Mouse (Mus musculus): Measurements from ENCODE around the gene Sv2c. TPM values are rescaled to one million over a fixed set of nuclear protein-coding genes. Genes with fewer than 3 reads are reported as not detected.

The Sv2c gene
- polyA plus RNA-seq, 1 experiment: 0.48 TPM

DNA sequence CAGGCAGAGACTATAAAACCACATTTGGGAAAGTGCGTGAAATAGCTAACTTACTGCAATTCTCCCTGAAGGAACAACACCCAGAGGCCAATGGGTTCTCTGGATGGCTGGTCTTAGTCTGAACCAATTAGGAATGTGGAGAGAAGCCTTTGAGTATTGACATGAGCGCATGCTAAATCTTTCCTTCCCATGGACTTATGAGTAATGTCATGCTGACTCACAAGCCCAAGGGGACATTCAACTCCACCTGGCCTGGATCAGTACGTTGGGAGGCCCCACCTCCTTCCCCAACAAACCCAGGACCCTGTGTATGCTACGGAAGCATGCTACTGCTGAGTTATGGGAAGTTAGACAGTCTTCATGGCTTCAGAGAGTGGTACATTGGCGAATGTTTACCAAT lies 177.2 kb downstream of the Sv2c start:
- Histone ChIP-seq H3K4me1 (ENCODE audit: control insufficient read depth, insufficient read depth, low read length) (no peaks in the 10 kb centered on the region), H3K4me3 (ENCODE audit: insufficient read depth, low read depth, low read length) (no peak overlapping the region), H3K36me3 (ENCODE audit: control insufficient read depth, insufficient read depth, low read length) (no peaks in the 10 kb centered on the region), H3K27me3 (replicated peaks; ENCODE audit: control insufficient read depth, insufficient read depth, low read length) (no peaks in the 10 kb centered on the region), H3K27ac (ENCODE audit: insufficient read depth, low read depth, low read length) (no peak overlapping the region)
- 89% methylated on average over 5 of the region's 5 CpGs for WGBS
- TF ChIP-seq POLR2A (IDR thresholded peaks at IDR 0.05; ENCODE audit: low read depth, low read length) (no peak), CTCF (conservative IDR thresholded peaks at IDR 0.05; ENCODE audit: insufficient read depth, insufficient read length, low read depth, low read length) (no peak)
- no peak for DNase-seq

DNA sequence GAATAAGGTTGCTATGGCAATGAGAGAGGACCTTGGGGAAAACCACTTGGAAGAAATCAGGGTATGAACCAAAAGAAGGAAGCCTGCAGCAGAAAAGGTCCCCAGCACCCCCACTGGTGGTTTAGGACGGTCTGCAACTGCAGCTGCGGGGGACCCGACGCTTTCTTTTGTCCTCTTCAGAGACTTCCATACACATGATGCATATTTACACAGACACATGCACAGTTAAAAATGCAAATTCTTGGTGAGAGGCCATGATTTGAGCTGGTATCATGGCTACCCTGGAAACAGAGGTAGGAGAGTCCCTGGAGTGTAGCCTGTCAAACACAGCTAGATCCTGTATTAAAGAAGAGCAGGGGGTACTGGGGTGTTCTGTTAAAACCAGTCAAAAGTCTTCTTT lies 178.7 kb downstream of the Sv2c start:
- no peaks in the 10 kb centered on the region for H3K36me3 ChIP-seq (ENCODE audit: control insufficient read depth, insufficient read depth, low read length)
- WGBS: 87% methylated on average over 4 of the region's 4 CpGs
- H3K4me1 ChIP-seq (ENCODE audit: control insufficient read depth, insufficient read depth, low read length): no peaks in the 10 kb centered on the region
- H3K27ac ChIP-seq (ENCODE audit: insufficient read depth, low read depth, low read length): no peak overlapping the region
- H3K4me3 ChIP-seq (ENCODE audit: insufficient read depth, low read depth, low read length): no peak overlapping the region
- no peaks in the 10 kb centered on the region for H3K27me3 ChIP-seq (replicated peaks; ENCODE audit: control insufficient read depth, insufficient read depth, low read length)
- no peak for TF ChIP-seq POLR2A (IDR thresholded peaks at IDR 0.05; ENCODE audit: low read depth, low read length)
- no peak for TF ChIP-seq CTCF (conservative IDR thresholded peaks at IDR 0.05; ENCODE audit: insufficient read depth, insufficient read length, low read depth, low read length)
- DNase-seq: no peak

DNA sequence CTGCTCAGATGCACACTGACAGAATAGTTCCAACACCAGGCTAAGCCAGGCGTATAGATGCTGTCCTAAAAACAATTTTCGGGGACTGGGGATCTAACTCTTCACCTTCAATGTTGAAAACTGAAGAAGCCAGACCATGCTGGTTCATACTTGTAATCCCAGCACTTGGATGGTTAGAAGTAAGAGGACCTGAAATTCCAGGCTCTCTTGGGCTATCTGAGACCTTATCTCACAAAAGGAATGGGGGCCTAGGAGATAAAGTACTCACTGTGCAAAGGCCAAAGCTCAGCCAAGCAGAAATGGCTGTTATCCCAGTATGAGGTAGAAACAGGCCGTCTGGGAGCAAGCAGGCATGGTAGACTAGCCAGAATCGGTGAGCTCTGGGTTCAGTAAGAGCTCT lies 180.1 kb downstream of the Sv2c start:
- Histone ChIP-seq H3K27ac (ENCODE audit: insufficient read depth, low read depth, low read length) (no peak overlapping the region), H3K27me3 (replicated peaks; ENCODE audit: control insufficient read depth, insufficient read depth, low read length) (no peaks in the 10 kb centered on the region), H3K4me1 (ENCODE audit: control insufficient read depth, insufficient read depth, low read length) (no peaks in the 10 kb centered on the region), H3K36me3 (ENCODE audit: control insufficient read depth, insufficient read depth, low read length) (no peaks in the 10 kb centered on the region), H3K4me3 (ENCODE audit: insufficient read depth, low read depth, low read length) (no peak overlapping the region)
- no peak for DNase-seq
- TF ChIP-seq POLR2A (IDR thresholded peaks at IDR 0.05; ENCODE audit: low read depth, low read length) (no peak), CTCF (conservative IDR thresholded peaks at IDR 0.05; ENCODE audit: insufficient read depth, insufficient read length, low read depth, low read length) (no peak)
- 81% methylated on average over 4 of the region's 4 CpGs for WGBS

DNA sequence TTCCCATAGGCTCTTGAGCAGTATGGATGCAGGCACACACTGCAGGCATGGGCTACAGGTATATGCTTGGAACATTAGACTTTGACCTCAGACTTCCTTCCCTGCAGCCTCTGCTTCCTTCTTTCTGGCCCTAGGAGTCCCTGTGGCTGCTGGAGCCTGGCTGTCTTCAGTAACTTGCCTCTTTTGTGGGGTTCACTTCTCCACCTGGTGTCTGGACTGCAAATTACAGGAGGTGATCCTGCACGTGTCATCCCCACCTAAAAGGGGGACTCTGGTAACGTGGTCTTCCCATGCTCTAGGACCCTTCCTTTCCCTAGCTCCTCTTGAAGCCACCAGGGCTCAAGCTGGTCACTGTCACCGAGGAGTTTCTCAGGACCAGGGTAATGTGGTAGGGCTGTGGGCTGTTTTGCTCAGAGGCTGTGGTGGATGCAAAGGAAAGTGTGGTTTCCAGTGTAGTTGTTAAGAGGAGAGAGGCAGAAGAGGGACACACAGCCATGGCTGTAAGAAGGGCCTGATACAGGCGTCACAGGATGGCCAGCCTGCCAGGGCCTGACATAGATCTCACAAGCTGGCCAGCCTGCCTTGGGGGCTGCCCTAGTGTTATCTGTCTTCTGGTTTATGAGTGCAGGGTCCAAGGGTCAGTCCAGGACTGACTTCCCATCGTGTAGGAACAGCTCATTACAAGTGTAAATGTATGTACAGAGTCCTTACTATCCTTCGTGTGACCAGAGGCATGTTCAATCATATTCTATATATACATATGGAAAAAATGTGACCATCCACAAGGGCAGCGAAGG lies 181.1 kb downstream of the Sv2c start:
- no peak overlapping the region for H3K27ac ChIP-seq (ENCODE audit: insufficient read depth, low read depth, low read length)
- H3K4me1 ChIP-seq (ENCODE audit: control insufficient read depth, insufficient read depth, low read length): no peaks in the 10 kb centered on the region
- H3K4me3 ChIP-seq (ENCODE audit: insufficient read depth, low read depth, low read length): no peak overlapping the region
- WGBS: 58% methylated on average over 7 of the region's 7 CpGs
- TF ChIP-seq CTCF (conservative IDR thresholded peaks at IDR 0.05; ENCODE audit: insufficient read depth, insufficient read length, low read depth, low read length) (peak; percentile 65), POLR2A (IDR thresholded peaks at IDR 0.05; ENCODE audit: low read depth, low read length) (no peak)
- peak; percentile 55 for DNase-seq
- H3K36me3 ChIP-seq (ENCODE audit: control insufficient read depth, insufficient read depth, low read length): no peaks in the 10 kb centered on the region
- no peaks in the 10 kb centered on the region for H3K27me3 ChIP-seq (replicated peaks; ENCODE audit: control insufficient read depth, insufficient read depth, low read length)

DNA sequence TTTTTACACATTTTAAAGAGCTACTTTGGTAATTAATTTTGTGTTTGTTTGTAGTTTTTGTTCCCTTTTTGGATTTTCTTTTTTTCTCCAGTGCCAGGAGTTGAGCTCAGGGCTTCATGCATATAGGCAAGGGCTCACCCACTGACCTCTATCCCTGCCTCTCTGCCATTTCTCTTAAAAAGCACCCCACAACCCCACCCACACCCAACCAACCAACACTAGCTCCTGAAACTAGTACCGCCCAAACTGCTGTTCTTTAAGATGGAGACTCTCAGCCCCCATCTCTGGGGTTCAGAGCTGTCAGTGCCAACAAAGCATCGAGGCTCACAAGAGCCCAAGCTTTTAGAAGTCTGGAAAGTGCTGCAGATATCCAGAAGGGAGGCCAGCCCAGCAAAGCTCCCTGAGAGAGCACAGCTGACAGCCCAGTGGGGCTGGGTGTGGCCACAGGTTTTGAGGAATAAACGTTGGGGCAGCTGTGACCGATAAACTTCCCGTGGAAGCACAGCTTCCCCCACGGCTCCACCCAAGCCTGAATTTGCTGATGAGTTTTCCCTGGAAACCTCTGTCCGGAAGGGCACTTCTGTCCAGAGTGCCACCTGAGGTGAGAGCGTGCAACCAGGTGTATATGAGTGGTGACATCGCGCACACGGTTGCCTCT lies 181.8 kb downstream of the Sv2c start:
- H3K4me3 ChIP-seq (ENCODE audit: insufficient read depth, low read depth, low read length): no peak overlapping the region
- no peaks in the 10 kb centered on the region for H3K4me1 ChIP-seq (ENCODE audit: control insufficient read depth, insufficient read depth, low read length)
- WGBS: 67% methylated on average over 11 of the region's 11 CpGs
- DNase-seq: no peak
- no peaks in the 10 kb centered on the region for H3K36me3 ChIP-seq (ENCODE audit: control insufficient read depth, insufficient read depth, low read length)
- TF ChIP-seq POLR2A (IDR thresholded peaks at IDR 0.05; ENCODE audit: low read depth, low read length) (no peak), CTCF (conservative IDR thresholded peaks at IDR 0.05; ENCODE audit: insufficient read depth, insufficient read length, low read depth, low read length) (no peak)
- no peak overlapping the region for H3K27ac ChIP-seq (ENCODE audit: insufficient read depth, low read depth, low read length)
- H3K27me3 ChIP-seq (replicated peaks; ENCODE audit: control insufficient read depth, insufficient read depth, low read length): no peaks in the 10 kb centered on the region

GRCm38 (mm10) chr13:95949356-95949755 lies 183.0 kb downstream of the Sv2c start:
- Histone ChIP-seq H3K27me3 (replicated peaks; ENCODE audit: control insufficient read depth, insufficient read depth, low read length) (no peaks in the 10 kb centered on the region), H3K36me3 (ENCODE audit: control insufficient read depth, insufficient read depth, low read length) (no peaks in the 10 kb centered on the region), H3K27ac (ENCODE audit: insufficient read depth, low read depth, low read length) (no peak overlapping the region), H3K4me3 (ENCODE audit: insufficient read depth, low read depth, low read length) (no peak overlapping the region), H3K4me1 (ENCODE audit: control insufficient read depth, insufficient read depth, low read length) (no peaks in the 10 kb centered on the region)
- DNase-seq: no peak
- 59% methylated on average over 4 of the region's 4 CpGs for WGBS
- TF ChIP-seq CTCF (conservative IDR thresholded peaks at IDR 0.05; ENCODE audit: insufficient read depth, insufficient read length, low read depth, low read length): no peak
- no peak for TF ChIP-seq POLR2A (IDR thresholded peaks at IDR 0.05; ENCODE audit: low read depth, low read length)

DNA sequence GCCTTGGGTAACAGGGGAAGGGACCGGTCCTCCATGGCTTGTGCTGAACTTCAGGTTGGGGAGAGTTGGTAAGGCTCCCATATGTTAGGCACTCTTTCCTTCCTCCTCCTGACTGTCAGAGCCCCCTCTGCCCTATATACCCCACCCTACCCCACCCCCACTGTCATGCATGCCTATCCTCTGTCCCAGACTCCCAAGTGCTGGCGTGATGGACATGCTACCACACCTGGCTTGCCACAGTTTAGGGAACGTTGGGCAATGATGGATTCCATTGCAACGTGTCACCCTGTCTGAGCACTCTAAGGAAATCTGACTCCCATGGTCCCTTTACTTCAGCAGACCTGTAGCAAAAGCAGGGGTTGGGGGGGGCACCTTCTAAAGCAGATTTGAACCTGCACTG lies 183.6 kb downstream of the Sv2c start:
- no peaks in the 10 kb centered on the region for H3K27me3 ChIP-seq (replicated peaks; ENCODE audit: control insufficient read depth, insufficient read depth, low read length)
- no peaks in the 10 kb centered on the region for H3K36me3 ChIP-seq (ENCODE audit: control insufficient read depth, insufficient read depth, low read length)
- H3K4me3 ChIP-seq (ENCODE audit: insufficient read depth, low read depth, low read length): no peak overlapping the region
- WGBS: 74% methylated on average over 4 of the region's 4 CpGs
- no peak for TF ChIP-seq POLR2A (IDR thresholded peaks at IDR 0.05; ENCODE audit: low read depth, low read length)
- no peak for TF ChIP-seq CTCF (conservative IDR thresholded peaks at IDR 0.05; ENCODE audit: insufficient read depth, insufficient read length, low read depth, low read length)
- DNase-seq: no peak
- no peak overlapping the region for H3K27ac ChIP-seq (ENCODE audit: insufficient read depth, low read depth, low read length)
- H3K4me1 ChIP-seq (ENCODE audit: control insufficient read depth, insufficient read depth, low read length): no peaks in the 10 kb centered on the region

All from kidney, adult 2 months (tissue).